Mouse (Mus musculus) urinary bladder, postnatal 36 days (tissue): ENCODE results near the gene Wdr27.

Source experiments
- DNase-seq, 2 experiments: peaks; one replicate each; pipeline ENCODE4 v3.0.0; 2022; ENCODE audit warnings: low spot score in 2 of 2, mixed read lengths in 1 of 2

Wdr27 gene

GRCm38 (mm10) chr17:14824938-14825337, 118.0 kb downstream of the Wdr27 start:
- no peak for DNase-seq

- DNase-seq, result no peak
These were observed 125.0 kb downstream of the Wdr27 start for GRCm38 (mm10) chr17:14817975-14818374.

GRCm38 (mm10) chr17:14816107-14816506, 126.9 kb downstream of the Wdr27 start:
- DNase-seq, result no peak

- DNase-seq, result no peak
These were observed 127.7 kb downstream of the Wdr27 start for GRCm38 (mm10) chr17:14815304-14815703.

GRCm38 (mm10) chr17:14812631-14813030, 130.3 kb downstream of the Wdr27 start:
- DNase-seq, result no peak

- DNase-seq, result no peak
These were observed 130.9 kb downstream of the Wdr27 start for GRCm38 (mm10) chr17:14812033-14812432.

GRCm38 (mm10) chr17:14806808-14807207, 136.2 kb downstream of the Wdr27 start:
- DNase-seq, result no peak

GRCm38 (mm10) chr17:14799243-14799642, 143.7 kb downstream of the Wdr27 start:
- no peak for DNase-seq

- DNase-seq, result no peak
These were observed 147.9 kb downstream of the Wdr27 start for GRCm38 (mm10) chr17:14795074-14795473.

GRCm38 (mm10) chr17:14779356-14779755, 163.6 kb downstream of the Wdr27 start:
- peak in 1 of 2 experiments; percentile 79 for DNase-seq

GRCm38 (mm10) chr17:14771339-14771738, 171.6 kb downstream of the Wdr27 start:
- peak in 1 of 2 experiments; percentile 48 for DNase-seq

- no peak for DNase-seq
These were observed 172.6 kb downstream of the Wdr27 start for GRCm38 (mm10) chr17:14770377-14770776.
